Mouse (Mus musculus) myocyte (in vitro differentiated cells): ENCODE data around the gene Slc2a3.

Experiments used
- CEBPB ChIP-seq: IDR thresholded peaks from 2 replicates; pipeline ENCODE4 v1.6.1; 2011; ENCODE audit warnings: mild to moderate bottlenecking, moderate library complexity; ENCODE audit not compliant: poor library complexity, insufficient read depth, severe bottlenecking
- MAX ChIP-seq: IDR thresholded peaks from one replicate; pipeline ENCODE4 v1.6.1; 2011; ENCODE audit warnings: low read depth, mild to moderate bottlenecking, control low read depth
- MYOG ChIP-seq, 3 experiments: IDR thresholded peaks; one replicate each; pipeline ENCODE4 v1.6.1; 2011; ENCODE audit warnings: control low read depth in 2 of 3, low read depth in 2 of 3, mild to moderate bottlenecking in 2 of 3; ENCODE audit not compliant: insufficient read length in 2 of 3, control insufficient read depth in 1 of 3, insufficient read depth in 1 of 3
- POLR2A ChIP-seq: IDR thresholded peaks from one replicate; pipeline ENCODE4 v1.6.1; 2011; ENCODE audit warnings: low read depth, mild to moderate bottlenecking, control low read depth, moderate library complexity; ENCODE audit not compliant: insufficient read length
- POLR2AphosphoS2 ChIP-seq: IDR thresholded peaks from one replicate; pipeline ENCODE4 v1.6.1; 2011; ENCODE audit warnings: low read depth, control low read depth; ENCODE audit not compliant: insufficient read length
- REST ChIP-seq: IDR thresholded peaks from one replicate; pipeline ENCODE4 v1.6.1; 2011; ENCODE audit warnings: mild to moderate bottlenecking, control low read depth, moderate library complexity; ENCODE audit not compliant: insufficient read depth, insufficient read length
- SRF ChIP-seq: IDR thresholded peaks from one replicate; pipeline ENCODE4 v1.6.1; 2011; ENCODE audit warnings: low read depth; ENCODE audit not compliant: control insufficient read depth, insufficient read length
- TCF12 ChIP-seq: IDR thresholded peaks from one replicate; pipeline ENCODE4 v1.6.1; 2011; ENCODE audit warnings: mild to moderate bottlenecking, control low read depth; ENCODE audit not compliant: poor library complexity, insufficient read depth, severe bottlenecking
- USF1 ChIP-seq: IDR thresholded peaks from one replicate; pipeline ENCODE4 v1.6.1; 2011; ENCODE audit warnings: low read depth, mild to moderate bottlenecking, control low read depth, moderate library complexity

DNA sequence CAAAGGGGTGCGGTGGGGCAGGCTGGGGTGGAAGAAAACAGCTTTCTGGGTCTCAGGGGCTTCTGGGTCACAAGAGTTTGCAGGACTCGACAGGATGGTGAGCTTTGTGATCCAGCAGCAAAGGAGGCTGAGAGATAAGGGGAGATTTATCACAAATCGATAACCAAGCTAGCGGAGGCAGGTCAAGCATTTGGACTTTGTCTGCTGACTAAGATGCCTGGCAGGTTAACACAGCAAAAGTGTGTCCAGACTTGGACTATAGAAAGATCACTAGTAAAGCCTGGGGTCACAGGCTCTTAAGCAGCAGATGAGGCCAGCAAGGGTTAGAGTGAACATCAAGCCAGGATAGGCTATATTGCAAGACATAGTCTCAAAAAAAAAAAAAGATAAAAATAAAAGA lies 20.3 kb downstream of the Slc2a3 start:
- TF ChIP-seq POLR2A (no peak), TCF12 (no peak), POLR2AphosphoS2 (no peak), REST (no peak), CEBPB (no peak), USF1 (no peak), MAX (no peak), MYOG (IDR thresholded peaks at IDR 0.05; ENCODE audit: control insufficient read depth in 1 of 3, insufficient read depth in 1 of 3, insufficient read length in 2 of 3, low read depth in 2 of 3) (no peak), SRF (no peak)
